Comparison of ENCODE assay signal across 9 mouse cellular contexts in the genomic region with DNA sequence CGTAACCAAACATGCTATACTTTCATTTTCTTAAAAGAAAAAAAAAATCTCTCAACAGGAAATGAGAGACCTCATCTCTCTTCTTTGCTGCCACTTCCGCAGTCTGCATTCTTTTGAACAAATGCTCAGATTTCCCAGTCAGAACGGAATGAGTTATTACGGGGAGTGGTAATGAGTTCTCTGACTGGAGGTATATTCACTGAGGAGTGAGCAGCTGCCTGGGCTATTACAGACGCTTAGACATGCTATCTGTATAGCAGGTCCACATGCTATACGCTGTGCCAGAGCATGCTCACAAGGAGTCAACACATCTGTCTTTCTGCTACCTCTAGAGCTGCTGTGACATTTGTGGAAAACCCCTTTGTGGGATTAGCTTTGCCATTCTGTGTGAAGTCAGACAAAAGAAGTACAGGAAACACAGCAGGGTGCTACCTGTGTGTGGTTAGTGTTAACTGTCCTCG. TPM values are rescaled to one million over a fixed set of nuclear protein-coding genes. Genes with fewer than 3 reads are reported as not detected.
DNase-seq lines count a peak whose midpoint lies in the region; ATAC-seq and TF ChIP-seq lines count a peak whose summit lies in the region.
"Had no signal": no experiment of that assay in that cellular context is flagged by ENCODE, and none has a peak within 500 bp of the region (broad histone marks: within the 10 kb centered on the region; RNA-seq: fewer than 3 reads in every experiment).

No protein-coding gene starts in this region.

- H3K36me3 ChIP-seq in lung, embryonic 14.5 days (ENCODE audit: insufficient read depth), result no peaks in the 10 kb centered on the region
- no peaks in the 10 kb centered on the region for H3K36me3 ChIP-seq in splenic B cell, adult 2 months (ENCODE audit: control insufficient read depth, insufficient read depth, low read length, poor library complexity, severe bottlenecking)

- H3K4me2 ChIP-seq in lung, embryonic 14.5 days, result peak overlapping the region; percentile 23; the same call in 1 of the 2 replicates

- peaks cover 9% of the 10 kb centered on the region for H3K4me1 ChIP-seq in lung, embryonic 14.5 days (ENCODE audit: insufficient read depth)

- no peaks in the 10 kb centered on the region for H3K27me3 ChIP-seq in lung, embryonic 14.5 days (ENCODE audit: insufficient read depth, low read length)
- no peaks in the 10 kb centered on the region for H3K27me3 ChIP-seq in splenic B cell, adult 2 months (ENCODE audit: control insufficient read depth, insufficient read depth, low read length, poor library complexity, severe bottlenecking)

- no peak for ATAC-seq in lung, embryonic 14.5 days (ENCODE audit: insufficient read depth)

- TF ChIP-seq CTCF in lung, embryonic 14.5 days (IDR thresholded peaks at IDR 0.05; ENCODE audit: low read depth), result no peak
- TF ChIP-seq CTCF in layer of hippocampus, adult 2 months (conservative IDR thresholded peaks at IDR 0.05), result no peak
- TF ChIP-seq CTCF in gastrocnemius, adult 2 months (IDR thresholded peaks at IDR 0.05), result no peak

- peak; percentile 50 for DNase-seq in lung, embryonic 14.5 days
- DNase-seq in lung, postnatal 36 days, result no peak
- peak; percentile 31 for DNase-seq in ES-CJ7 (ENCODE audit: low read depth, low spot score)
- peak; percentile 93 for DNase-seq in induced T-regulatory cell, adult 2 months (ENCODE audit: low read depth)
- DNase-seq in splenic B cell, adult 2 months (ENCODE audit: low read depth, low spot score), result peak; percentile 59
- DNase-seq in layer of hippocampus, adult 2 months (ENCODE audit: low spot score in 2 of 2), result no peak
- no peak for DNase-seq in gastrocnemius, adult 2 months
- DNase-seq: heart, adult 11 months; lung, postnatal 14 days had no signal

- H3K4me3 ChIP-seq in lung, embryonic 14.5 days (ENCODE audit: low read depth, low read length), result no peak overlapping the region
- no peak overlapping the region for H3K4me3 ChIP-seq in layer of hippocampus, adult 2 months
- no peak overlapping the region for H3K4me3 ChIP-seq in gastrocnemius, adult 2 months

- 30% methylated on average over 7 of the region's 7 CpGs for WGBS in lung, embryonic 14.5 days

- no peak overlapping the region for H3K9ac ChIP-seq in lung, embryonic 14.5 days

- peak overlapping the region; percentile 30; the same call in 1 of the 2 replicates for H3K27ac ChIP-seq in lung, embryonic 14.5 days (ENCODE audit: low read depth)
- H3K27ac ChIP-seq in layer of hippocampus, adult 2 months, result no peak overlapping the region
- H3K27ac ChIP-seq in gastrocnemius, adult 2 months, result no peak overlapping the region

- no peaks in the 10 kb centered on the region for H3K9me3 ChIP-seq in lung, embryonic 14.5 days (ENCODE audit: low read depth, low read length)

- intact Hi-C loops in gastrocnemius, adult 2 months (cut with DNase I), result no loop called here

RNA-seq across cellular contexts. Expression of gene Tmsb10, which starts 3.8 kb away (rescaled TPM):
- polyA plus RNA-seq in lung, embryonic 14.5 days (2014; fragmentation: Nextera tagmentation; extraction: Ambion mirVana), result 3,115 and 3,305 TPM in 2 replicates
- 100 to 1,000 TPM; 318 to 329 TPM for total RNA-seq in layer of hippocampus, adult 2 months (2021)
- total RNA-seq in gastrocnemius, adult 2 months (2021), result 10 to 100 TPM; 30.1 to 67.9 TPM

Comparison
In these comparisons a context has a peak if more than half of its experiments do, and no peak if none do; other contexts are left out.
1. DNase-seq: peak in lung, embryonic 14.5 days (single experiment), ES-CJ7 (single experiment), induced T-regulatory cell, adult 2 months (single experiment) and splenic B cell, adult 2 months (single experiment); none in lung, postnatal 36 days (single experiment), layer of hippocampus, adult 2 months (0 of 2) and gastrocnemius, adult 2 months (single experiment).
2. RNA of gene Tmsb10, which starts 3.8 kb away (total RNA-seq): 318 to 329 TPM in layer of hippocampus, adult 2 months; 30.1 to 67.9 TPM in gastrocnemius, adult 2 months; every median in the first group is over 4 times any median in the second.